Mouse (Mus musculus): ENCODE results near the gene E430018J23Rik. TPM values are rescaled to one million over a fixed set of nuclear protein-coding genes. Genes with fewer than 3 reads are reported as not detected.
"Not testable (repeated sequence)": the region's sequence is repeated elsewhere in the genome, so short reads cannot be mapped to it uniquely, and the experiment has no call there.

Gene E430018J23Rik
- 6.4 and 7.0 TPM in 2 replicates for polyA plus RNA-seq (2016; fragmentation: Nextera tagmentation; extraction: Ambion mirVana)

DNA sequence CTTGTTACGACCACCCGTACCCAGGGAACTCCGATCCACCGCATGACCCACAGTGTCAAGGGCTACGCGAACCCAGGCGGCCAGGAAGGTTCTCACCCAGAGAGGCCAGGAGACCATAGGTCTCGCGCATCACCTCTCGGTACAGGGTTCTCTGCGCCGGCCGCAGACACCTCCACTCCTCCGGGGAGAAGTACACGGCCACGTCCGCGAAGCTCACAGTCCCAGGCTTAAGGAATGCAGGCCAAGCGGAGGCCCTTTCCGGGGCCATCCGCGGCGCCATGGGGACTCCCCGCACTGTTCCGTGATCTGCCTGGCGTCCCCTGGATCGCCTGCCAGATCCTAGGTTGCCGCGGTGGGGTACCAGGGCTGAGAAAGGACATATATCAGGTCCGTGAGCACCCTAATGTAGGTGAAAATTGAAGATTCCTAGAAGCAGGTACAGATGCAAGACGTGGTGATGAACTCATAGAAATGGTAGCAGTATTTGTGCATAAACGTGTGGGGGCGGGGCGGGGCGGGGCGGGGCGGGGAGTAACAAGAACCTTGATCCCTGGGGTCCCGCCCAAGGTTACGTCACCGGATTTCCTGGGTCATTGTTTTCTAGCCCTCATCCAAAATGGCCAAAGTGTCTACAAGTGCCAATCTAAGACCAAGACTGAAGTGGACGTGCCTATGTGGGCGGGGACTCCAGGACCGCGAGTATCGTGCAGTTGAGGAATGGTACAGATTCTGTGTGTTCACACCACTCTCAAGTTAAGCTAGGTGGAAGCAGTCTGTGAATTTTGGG is at the start of gene E430018J23Rik:
TSS of gene E430018J23Rik (minus strand) at position 473 of the 787 bp plus-strand sequence.
- peaks cover 14% of the 10 kb centered on the region for H3K4me1 ChIP-seq (replicated peaks)
- no peaks in the 10 kb centered on the region for H3K9me3 ChIP-seq
- peak within 1 kb of the TSS; percentile 66 for H3K4me3 ChIP-seq (replicated peaks)
- peak; percentile 95 for ATAC-seq (ENCODE audit: insufficient number of reproducible peaks, insufficient read depth, low FRiP score, low TSS enrichment, low read depth)
- H3K36me3 ChIP-seq: peaks cover 19% of the 10 kb centered on the region
- H3K4me2 ChIP-seq: peak within 1 kb of the TSS; percentile 75
- H3K9ac ChIP-seq (replicated peaks): peak within 1 kb of the TSS; percentile 77
- peak within 1 kb of the TSS; percentile 89 for H3K27ac ChIP-seq
- 0 out of 2 replicates have a peak, but pooled peaks cover 5% of the 10 kb centered on the region for H3K27me3 ChIP-seq
- 2% methylated on average over 45 of the region's 45 CpGs for WGBS

DNA sequence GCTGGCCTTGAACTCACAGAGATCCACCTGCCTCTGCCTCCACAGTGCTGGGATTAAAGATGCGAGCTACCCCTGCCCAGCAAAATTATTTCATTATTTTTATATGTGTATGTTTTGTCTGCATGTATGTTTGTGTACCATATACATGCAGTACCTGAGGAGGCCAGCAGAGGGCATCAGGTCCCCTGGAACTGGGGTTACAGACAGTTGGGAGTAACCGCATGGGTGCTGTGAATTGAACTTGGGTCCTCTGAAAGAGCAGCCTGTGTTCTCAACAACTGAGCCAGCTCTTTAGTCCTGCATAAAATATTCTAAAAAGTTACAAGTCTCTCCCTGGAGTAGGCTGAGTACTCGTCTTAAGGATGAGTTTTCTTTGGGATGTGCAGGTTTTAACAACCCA is 44.3 kb upstream of the E430018J23Rik start:
- Histone ChIP-seq H3K4me2 (no peak overlapping the region), H3K9me3 (peaks cover 12% of the 10 kb centered on the region), H3K9ac (replicated peaks) (no peak overlapping the region), H3K4me1 (replicated peaks) (no peaks in the 10 kb centered on the region), H3K27ac (no peak overlapping the region), H3K27me3 (no peaks in the 10 kb centered on the region), H3K4me3 (replicated peaks) (no peak overlapping the region), H3K36me3 (peaks cover 15% of the 10 kb centered on the region)
- ATAC-seq (ENCODE audit: insufficient number of reproducible peaks, insufficient read depth, low FRiP score, low TSS enrichment, low read depth): no peak
- 90% methylated on average over 3 of the region's 3 CpGs for WGBS

DNA sequence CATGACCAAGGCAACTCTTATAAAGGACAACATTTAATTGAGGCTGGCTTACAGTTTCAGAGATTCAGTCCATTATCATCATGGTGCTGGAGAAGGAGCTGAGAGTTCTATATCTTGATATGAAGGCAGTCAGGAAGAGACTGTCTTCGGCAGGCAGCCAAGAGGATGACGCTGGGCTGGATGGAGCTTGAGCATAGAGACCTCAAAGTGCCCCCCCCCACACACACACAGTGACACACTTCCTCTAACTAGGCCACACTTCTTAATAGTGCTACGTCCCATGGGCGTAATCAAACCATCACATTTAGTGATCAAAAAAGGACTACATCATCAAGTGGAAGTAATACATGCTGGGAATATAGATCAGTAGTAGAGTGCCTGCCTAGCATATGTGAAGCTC is 41.8 kb upstream of the E430018J23Rik start:
- H3K27me3 ChIP-seq: no peaks in the 10 kb centered on the region
- no peak overlapping the region for H3K9ac ChIP-seq (replicated peaks)
- peaks cover 12% of the 10 kb centered on the region for H3K9me3 ChIP-seq
- H3K4me2 ChIP-seq: no peak overlapping the region
- 88% methylated on average over 4 of the region's 4 CpGs for WGBS
- no peak overlapping the region for H3K27ac ChIP-seq
- H3K36me3 ChIP-seq: no peaks in the 10 kb centered on the region
- ATAC-seq (ENCODE audit: insufficient number of reproducible peaks, insufficient read depth, low FRiP score, low TSS enrichment, low read depth): no peak
- no peak overlapping the region for H3K4me3 ChIP-seq (replicated peaks)
- no peaks in the 10 kb centered on the region for H3K4me1 ChIP-seq (replicated peaks)

- Histone ChIP-seq H3K9ac (replicated peaks) (no peak overlapping the region), H3K9me3 (no peaks in the 10 kb centered on the region), H3K36me3 (no peaks in the 10 kb centered on the region), H3K4me1 (replicated peaks) (peaks cover 9% of the 10 kb centered on the region), H3K27ac (no peak overlapping the region), H3K4me2 (no peak overlapping the region), H3K27me3 (peaks cover 22% of the 10 kb centered on the region), H3K4me3 (replicated peaks) (no peak overlapping the region)
- 76% methylated on average over 3 of the region's 3 CpGs for WGBS
- no peak for ATAC-seq (ENCODE audit: insufficient number of reproducible peaks, insufficient read depth, low FRiP score, low TSS enrichment, low read depth)
Observed at GRCm38 (mm10) chr7:127426354-127426753, 32.9 kb upstream of the E430018J23Rik start.

GRCm38 (mm10) chr7:127425911-127426310 is 32.5 kb upstream of the E430018J23Rik start:
- H3K4me1 ChIP-seq (replicated peaks): peaks cover 13% of the 10 kb centered on the region
- H3K27ac ChIP-seq: no peak overlapping the region
- ATAC-seq (ENCODE audit: insufficient number of reproducible peaks, insufficient read depth, low FRiP score, low TSS enrichment, low read depth): no peak
- 92% methylated on average over 2 of the region's 2 CpGs for WGBS
- no peak overlapping the region for H3K9ac ChIP-seq (replicated peaks)
- no peaks in the 10 kb centered on the region for H3K36me3 ChIP-seq
- H3K9me3 ChIP-seq: no peaks in the 10 kb centered on the region
- peaks cover 22% of the 10 kb centered on the region for H3K27me3 ChIP-seq
- no peak overlapping the region for H3K4me3 ChIP-seq (replicated peaks)
- no peak overlapping the region for H3K4me2 ChIP-seq

DNA sequence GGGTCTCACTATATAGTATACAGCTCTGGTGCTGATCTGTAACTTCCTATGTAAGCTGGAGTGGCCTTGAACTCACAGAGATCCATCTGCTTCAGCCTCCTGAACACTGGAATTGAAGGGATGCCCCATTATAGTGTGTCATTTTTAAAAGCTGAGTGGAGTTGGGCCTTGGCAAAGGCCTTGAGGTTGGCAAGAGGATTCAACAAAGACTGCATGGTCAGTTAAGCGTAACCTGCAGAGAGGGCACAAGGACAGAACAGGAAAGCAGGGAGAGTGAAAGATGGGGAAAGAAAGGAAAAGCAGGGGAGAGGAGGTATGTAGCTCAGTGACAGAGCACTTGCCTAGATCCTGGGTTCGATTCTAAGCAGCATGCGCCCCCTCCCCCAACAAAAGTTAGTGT is 31.9 kb upstream of the E430018J23Rik start:
- H3K9ac ChIP-seq (replicated peaks): no peak overlapping the region
- WGBS: 89% methylated on average over 3 of the region's 3 CpGs
- no peaks in the 10 kb centered on the region for H3K9me3 ChIP-seq
- ATAC-seq (ENCODE audit: insufficient number of reproducible peaks, insufficient read depth, low FRiP score, low TSS enrichment, low read depth): no peak
- H3K27ac ChIP-seq: no peak overlapping the region
- H3K4me3 ChIP-seq (replicated peaks): no peak overlapping the region
- peaks cover 22% of the 10 kb centered on the region for H3K27me3 ChIP-seq
- H3K4me1 ChIP-seq (replicated peaks): peaks cover 14% of the 10 kb centered on the region
- no peaks in the 10 kb centered on the region for H3K36me3 ChIP-seq
- no peak overlapping the region for H3K4me2 ChIP-seq

GRCm38 (mm10) chr7:127422247-127422646 is 28.8 kb upstream of the E430018J23Rik start:
- ATAC-seq (ENCODE audit: insufficient number of reproducible peaks, insufficient read depth, low FRiP score, low TSS enrichment, low read depth): 0 out of 2 replicates have a peak, but pooled peaks have one; percentile 66
- 3% methylated on average over 15 of the region's 15 CpGs for whole genome bisulfite sequencing
- Histone ChIP-seq H3K9me3 (no peaks in the 10 kb centered on the region), H3K4me3 (replicated peaks) (peak overlapping the region; percentile 88), H3K4me2 (peak overlapping the region; percentile 95), H3K4me1 (replicated peaks) (peaks cover 14% of the 10 kb centered on the region), H3K27me3 (peaks cover 22% of the 10 kb centered on the region), H3K9ac (replicated peaks) (0 out of 2 replicates have a peak overlapping the region, but pooled peaks have one; percentile 83), H3K27ac (peak overlapping the region; percentile 77), H3K36me3 (peaks cover 22% of the 10 kb centered on the region)

DNA sequence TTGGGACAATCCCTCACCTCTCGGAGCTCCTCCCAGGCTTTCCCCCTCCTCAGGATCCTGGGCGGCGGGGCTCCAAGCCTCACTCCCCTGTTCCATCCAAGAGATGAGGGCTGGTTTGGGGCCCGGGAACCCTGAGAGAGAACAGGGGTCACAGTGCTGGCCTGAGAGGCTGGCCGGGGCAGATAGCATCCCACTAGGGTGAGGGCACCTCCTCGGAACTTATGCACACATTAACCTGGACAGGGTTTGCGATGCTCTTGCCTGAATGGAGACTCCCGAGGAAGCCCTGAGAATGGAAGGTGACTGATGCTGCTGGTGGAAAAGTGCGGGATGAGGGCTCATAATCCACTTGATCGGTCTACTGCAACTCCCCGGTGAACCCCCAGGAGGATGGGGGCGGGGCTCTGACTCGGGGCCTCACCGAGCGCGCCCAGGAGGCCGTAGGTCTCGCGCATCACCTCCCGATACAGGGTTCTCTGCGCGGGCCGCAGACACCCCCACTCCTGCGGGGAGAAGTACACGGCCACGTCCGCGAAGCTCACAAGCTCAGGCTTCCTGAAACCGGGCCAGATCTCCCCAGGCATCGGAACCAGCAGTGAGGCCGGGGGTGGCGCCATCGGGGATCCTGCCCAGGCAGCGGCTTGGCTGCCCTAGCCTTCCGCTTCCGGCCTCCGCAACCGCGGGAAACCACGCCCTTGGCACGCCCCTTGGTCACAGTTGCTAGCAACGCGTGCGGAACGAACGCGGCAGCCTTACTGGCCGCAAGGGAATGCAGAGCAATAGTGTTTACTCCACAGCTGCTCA is 28.2 kb upstream of the E430018J23Rik start, which contains the start of gene Zfp688:
TSS of gene Zfp688 (minus strand) at position 681 of the 804 bp plus-strand sequence.
- H3K27ac ChIP-seq: peak within 1 kb of the TSS; percentile 77
- H3K27me3 ChIP-seq: peaks cover 22% of the 10 kb centered on the region
- H3K9ac ChIP-seq (replicated peaks): peak within 1 kb of the TSS; percentile 83
- H3K4me1 ChIP-seq (replicated peaks): peaks cover 14% of the 10 kb centered on the region
- peak within 1 kb of the TSS; percentile 88 for H3K4me3 ChIP-seq (replicated peaks)
- peaks cover 23% of the 10 kb centered on the region for H3K36me3 ChIP-seq
- 2% methylated on average over 48 of the region's 48 CpGs for WGBS
- H3K4me2 ChIP-seq: peak within 1 kb of the TSS; percentile 95
- no peaks in the 10 kb centered on the region for H3K9me3 ChIP-seq
- peak; percentile 88 for ATAC-seq (ENCODE audit: insufficient number of reproducible peaks, insufficient read depth, low FRiP score, low TSS enrichment, low read depth)

DNA sequence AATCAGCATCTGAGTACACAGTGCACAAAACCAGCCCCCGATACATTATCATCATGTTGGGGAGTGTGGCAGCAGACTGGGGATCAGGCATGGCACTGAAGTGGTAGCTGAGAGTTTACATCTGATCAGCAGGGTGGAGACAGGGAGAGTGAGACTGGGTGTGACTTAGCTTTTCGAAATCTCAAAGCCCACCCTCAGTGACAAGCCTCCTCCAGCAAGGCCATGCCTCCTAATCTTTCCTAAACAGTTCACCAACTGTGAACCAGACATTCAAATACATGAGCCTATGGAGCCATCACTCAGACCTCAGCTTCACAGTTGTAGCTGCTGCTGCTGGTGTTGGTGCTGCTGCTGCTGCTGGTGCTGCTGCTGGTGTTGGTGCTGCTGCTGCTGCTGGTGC is 18.0 kb upstream of the E430018J23Rik start:
- no peaks in the 10 kb centered on the region for H3K27me3 ChIP-seq

GRCm38 (mm10) chr7:127406002-127406987 is 12.9 kb upstream of the E430018J23Rik start, which contains the start of gene Zfp764:
Gene Zfp764 (minus strand): TSS chr7:127406822.
- Histone ChIP-seq H3K4me3 (replicated peaks) (peak within 1 kb of the TSS; percentile 57), H3K4me2 (peak within 1 kb of the TSS; percentile 88), H3K9ac (replicated peaks) (peak within 1 kb of the TSS; percentile 86), H3K27ac (peak within 1 kb of the TSS; percentile 83)
- not testable (repeated sequence) for H3K27me3 ChIP-seq; H3K9me3 ChIP-seq; H3K36me3 ChIP-seq; H3K4me1 ChIP-seq (replicated peaks)
- 5% methylated on average over 40 of the region's 40 CpGs for WGBS
- ATAC-seq (ENCODE audit: insufficient number of reproducible peaks, insufficient read depth, low FRiP score, low TSS enrichment, low read depth): peak; percentile 75

More for the DNA sequence above, 18.0 kb upstream of the E430018J23Rik start:
- no peak overlapping the region for H3K9ac ChIP-seq (replicated peaks)
- no peaks in the 10 kb centered on the region for H3K9me3 ChIP-seq
- no peak for ATAC-seq (ENCODE audit: insufficient number of reproducible peaks, insufficient read depth, low FRiP score, low TSS enrichment, low read depth)
- no peak overlapping the region for H3K4me3 ChIP-seq (replicated peaks)
- WGBS: 86% methylated on average over 2 of the region's 2 CpGs
- peaks cover 3% of the 10 kb centered on the region; the same call in 1 of the 2 replicates for H3K36me3 ChIP-seq
- no peak overlapping the region for H3K4me2 ChIP-seq
- no peak overlapping the region for H3K27ac ChIP-seq
- peaks cover 2% of the 10 kb centered on the region; the same call in 1 of the 2 replicates for H3K4me1 ChIP-seq (replicated peaks)
